Mouse (Mus musculus) testis, adult 10 weeks (tissue): ENCODE data around the gene Nkx3-2. TPM values are rescaled to one million over a fixed set of nuclear protein-coding genes. Genes with fewer than 3 reads are reported as not detected.

Experiments used
- polyA plus RNA-seq: library from polyadenylated mRNA; stranded (reverse); fragments of 350-450 nt; fragmentation: Illumina TruSeq; extraction: RNeasy Lipid Tissue Mini Kit (QIAGEN cat#74804); gene quantifications from one replicate; pipeline ENCODE4 v1.2.3, GENCODE M21; 2014; ENCODE audit warnings: low read depth, low replicate concordance

The Nkx3-2 gene
- polyA plus RNA-seq, result not detected

GRCm38 (mm10) chr5:41763731-41764721 lies at the start of gene Nkx3-2:
Gene Nkx3-2 (minus strand): TSS chr5:41764501.

Other genes starting within 250 kb of the Nkx3-2 start
- gene Rab28, start 56.3 kb downstream of the Nkx3-2 start, polyA plus RNA-seq, result 209 TPM
- 27.5 TPM for gene Bod1l, start 79.8 kb upstream of the Nkx3-2 start, polyA plus RNA-seq